Mouse (Mus musculus) megakaryocyte, embryonic 14.5 days (primary cell): ENCODE measurements at regions not wholly inside any gene's neighbourhood (a gene's known extent, or its start where the extent isn't known, plus 50 kb on each side); places are given as distances from the start of the nearest gene placed in this dataset.

Experiments used
- H3K27me3 ChIP-seq: replicated peaks from 2 replicates; pipeline ENCODE3; 2012; ENCODE audit warnings: inconsistent platforms
- H3K36me3 ChIP-seq: replicated peaks from 2 replicates; pipeline ENCODE3; 2012; ENCODE audit warnings: low read length, inconsistent platforms, mixed read lengths
- H3K4me1 ChIP-seq: 2 replicates; pipeline ENCODE4 v1.6.1; 2012; ENCODE audit warnings: inconsistent platforms
- H3K4me3 ChIP-seq: replicated peaks from 2 replicates; pipeline ENCODE3; 2012; ENCODE audit warnings: moderate library complexity, mild to moderate bottlenecking, inconsistent platforms
- H3K9me3 ChIP-seq: 2 replicates; pipeline ENCODE4 v1.6.1; 2012; ENCODE audit warnings: inconsistent platforms
- FLI1 ChIP-seq: IDR thresholded peaks from 2 replicates; pipeline ENCODE4 v1.6.1; 2012; ENCODE audit warnings: low read length, inconsistent platforms, mixed read lengths
- GATA1 ChIP-seq: IDR thresholded peaks from 3 replicates; pipeline ENCODE4 v1.6.1; 2012; ENCODE audit warnings: mixed read lengths, low read length, inconsistent platforms, borderline replicate concordance

GRCm38 (mm10) chr10:111919475-111919874 lies 53.0 kb upstream of the Krr1 start:
- peaks cover 51% of the 10 kb centered on the region for H3K4me1 ChIP-seq
- TF ChIP-seq FLI1: no peak
- no peak; the same call in 2 of the 3 replicates for TF ChIP-seq GATA1
- H3K36me3 ChIP-seq: no peaks in the 10 kb centered on the region
- no peaks in the 10 kb centered on the region for H3K9me3 ChIP-seq
- H3K27me3 ChIP-seq: no peaks in the 10 kb centered on the region
- H3K4me3 ChIP-seq: no peak overlapping the region

- H3K4me3 ChIP-seq: no peak overlapping the region
- TF ChIP-seq GATA1 (no peak), FLI1 (no peak)
These were observed 51.0 kb upstream of the Krr1 start for GRCm38 (mm10) chr10:111921492-111921891.

More at GRCm38 (mm10) chr10:111921492-111921891, 51.0 kb upstream of the Krr1 start:
- Histone ChIP-seq H3K27me3 (peaks cover 4% of the 10 kb centered on the region), H3K36me3 (no peaks in the 10 kb centered on the region), H3K4me1 (peaks cover 66% of the 10 kb centered on the region), H3K9me3 (no peaks in the 10 kb centered on the region)
